Mouse (Mus musculus) intestine, postnatal 0 days (tissue): Measurements from ENCODE around the gene Nipsnap2. TPM values are rescaled to one million over a fixed set of nuclear protein-coding genes. Genes with fewer than 3 reads are reported as not detected.

Experiments
- ATAC-seq: fragments of 200-750 bp; cut with Nextera tagmentation; 2 replicates; pipeline ENCODE4 v1.8.0; 2017; ENCODE audit warnings: mild to moderate bottlenecking, moderate TSS enrichment, moderate library complexity
- H3K27ac ChIP-seq: fragments of 300-500 bp; sonication (generic); 2 replicates; pipeline ENCODE4 v1.5.1; 2014; ENCODE audit warnings: mild to moderate bottlenecking, low read depth, low read length, moderate library complexity
- H3K27me3 ChIP-seq: fragments of 300-500 bp; sonication (generic); replicated peaks from 2 replicates; pipeline ENCODE4 v1.6.1; 2014; ENCODE audit warnings: low read length, mixed read lengths; ENCODE audit not compliant: control insufficient read depth, insufficient read depth
- H3K36me3 ChIP-seq: fragments of 300-500 bp; sonication (generic); 2 replicates; pipeline ENCODE4 v1.6.1; 2014; ENCODE audit warnings: mild to moderate bottlenecking, moderate library complexity; ENCODE audit not compliant: control insufficient read depth, insufficient read depth
- H3K4me1 ChIP-seq: fragments of 300-500 bp; sonication (generic); replicated peaks from 2 replicates; pipeline ENCODE4 v1.6.1; 2014; ENCODE audit warnings: antibody characterized with exemption, low read length, mixed read lengths; ENCODE audit not compliant: control insufficient read depth, insufficient read depth
- H3K4me2 ChIP-seq: fragments of 300-500 bp; sonication (generic); replicated peaks from 2 replicates; pipeline ENCODE4 v1.6.1; 2014; ENCODE audit warnings: low read depth, mild to moderate bottlenecking, moderate library complexity
- H3K4me3 ChIP-seq: fragments of 300-500 bp; sonication (generic); 2 replicates; pipeline ENCODE4 v1.5.1; 2014; ENCODE audit warnings: low read depth, low read length
- H3K9ac ChIP-seq: fragments of 300-500 bp; sonication (generic); 2 replicates; pipeline ENCODE4 v1.6.1; 2014; ENCODE audit warnings: mild to moderate bottlenecking, low read depth, low read length
- H3K9me3 ChIP-seq: fragments of 300-500 bp; sonication (generic); 2 replicates; pipeline ENCODE4 v1.6.1; 2016; ENCODE audit warnings: mixed run types; ENCODE audit not compliant: control insufficient read depth
- CTCF ChIP-seq: sonication (generic); IDR thresholded peaks from 2 replicates; pipeline ENCODE4 v1.5.1; 2016; ENCODE audit warnings: low read depth, mild to moderate bottlenecking, control low read depth, antibody characterized with exemption, moderate library complexity
- WGBS: fragments of 180-500 bp; shearing (Covaris S2); extraction: QIAGEN DNeasy Blood & Tissue Kit; methylation state at CpG from one replicate; pipeline ENCODE4 v1.1.7; 2014; 5-methylcytosine and 5-hydroxymethylcytosine counted together
- polyA plus RNA-seq: library from polyadenylated mRNA; unstranded; fragments of >200 nt; fragmentation: Nextera tagmentation; extraction: Ambion mirVana; gene quantifications from 2 replicates; pipeline ENCODE4 v1.2.1, GENCODE M21; 2015

Gene Nipsnap2
- polyA plus RNA-seq, 1 experiment from 2014 or later = 51.0 TPM

- H3K9ac ChIP-seq = peak overlapping the region; percentile 95
- H3K27me3 ChIP-seq = no peaks in the 10 kb centered on the region
- 10% methylated on average over 7 of the region's 7 CpGs for WGBS
- H3K9me3 ChIP-seq = no peaks in the 10 kb centered on the region
- TF ChIP-seq CTCF = no peak
- no peak for ATAC-seq
- H3K4me1 ChIP-seq = peaks cover 19% of the 10 kb centered on the region
- H3K36me3 ChIP-seq = no peaks in the 10 kb centered on the region
- peak overlapping the region; percentile 66 for H3K4me3 ChIP-seq
- H3K4me2 ChIP-seq = peak overlapping the region; percentile 65
- peak overlapping the region; percentile 99 for H3K27ac ChIP-seq
These were observed 1.0 kb downstream of the Nipsnap2 start for GRCm38 (mm10) chr5:129725774-129726392.

GRCm38 (mm10) chr5:129726784-129727183, 1.9 kb downstream of the Nipsnap2 start:
- Histone ChIP-seq H3K9me3 (no peaks in the 10 kb centered on the region), H3K27me3 (no peaks in the 10 kb centered on the region), H3K4me3 (no peak overlapping the region), H3K36me3 (no peaks in the 10 kb centered on the region), H3K27ac (no peak overlapping the region), H3K4me2 (no peak overlapping the region), H3K9ac (no peak overlapping the region), H3K4me1 (peaks cover 23% of the 10 kb centered on the region)
- ATAC-seq = no peak
- TF ChIP-seq CTCF = no peak
- WGBS = 86% methylated on average over 3 of the region's 3 CpGs

GRCm38 (mm10) chr5:129729286-129729685, 4.4 kb downstream of the Nipsnap2 start:
- ATAC-seq = no peak
- WGBS = 24% methylated on average over 11 of the region's 11 CpGs
- peaks cover 19% of the 10 kb centered on the region for H3K4me1 ChIP-seq
- H3K9ac ChIP-seq = 0 out of 2 replicates have a peak overlapping the region, but pooled peaks have one; percentile 31
- H3K9me3 ChIP-seq = no peaks in the 10 kb centered on the region
- no peaks in the 10 kb centered on the region for H3K27me3 ChIP-seq
- no peak overlapping the region for H3K4me3 ChIP-seq
- peak overlapping the region; percentile 37; the same call in 1 of the 2 replicates for H3K4me2 ChIP-seq
- no peak for TF ChIP-seq CTCF
- no peaks in the 10 kb centered on the region for H3K36me3 ChIP-seq
- peak overlapping the region; percentile 50 for H3K27ac ChIP-seq

GRCm38 (mm10) chr5:129730344-129730743, 5.5 kb downstream of the Nipsnap2 start:
- 40% methylated on average over 11 of the region's 11 CpGs for WGBS
- peak overlapping the region; percentile 52 for H3K4me2 ChIP-seq

GRCm38 (mm10) chr5:129731021-129731420, 6.2 kb downstream of the Nipsnap2 start:
- Histone ChIP-seq H3K36me3 (no peaks in the 10 kb centered on the region), H3K9me3 (no peaks in the 10 kb centered on the region), H3K4me2 (no peak overlapping the region), H3K4me3 (no peak overlapping the region), H3K4me1 (peaks cover 17% of the 10 kb centered on the region), H3K27ac (no peak overlapping the region), H3K27me3 (no peaks in the 10 kb centered on the region), H3K9ac (no peak overlapping the region)
- no peak for TF ChIP-seq CTCF
- ATAC-seq = no peak
- WGBS = 56% methylated on average over 5 of the region's 5 CpGs

More at GRCm38 (mm10) chr5:129730344-129730743, 5.5 kb downstream of the Nipsnap2 start:
- no peaks in the 10 kb centered on the region for H3K27me3 ChIP-seq
- H3K9me3 ChIP-seq = no peaks in the 10 kb centered on the region
- peak overlapping the region; percentile 66 for H3K27ac ChIP-seq
- peaks cover 17% of the 10 kb centered on the region for H3K4me1 ChIP-seq
- peak; percentile 69 for ATAC-seq
- H3K36me3 ChIP-seq = no peaks in the 10 kb centered on the region
- H3K9ac ChIP-seq = 0 out of 2 replicates have a peak overlapping the region, but pooled peaks have one; percentile 31
- TF ChIP-seq CTCF = no peak
- no peak overlapping the region for H3K4me3 ChIP-seq

GRCm38 (mm10) chr5:129740976-129741375, 16.1 kb downstream of the Nipsnap2 start:
- Histone ChIP-seq H3K4me3 (no peak overlapping the region), H3K27me3 (no peaks in the 10 kb centered on the region), H3K4me2 (no peak overlapping the region), H3K36me3 (peaks cover 11% of the 10 kb centered on the region; the same call in 1 of the 2 replicates), H3K9me3 (no peaks in the 10 kb centered on the region), H3K4me1 (no peaks in the 10 kb centered on the region), H3K27ac (no peak overlapping the region), H3K9ac (no peak overlapping the region)
- ATAC-seq = 0 out of 2 replicates have a peak, but pooled peaks have one; percentile 37
- whole genome bisulfite sequencing = 95% methylated on average over 1 of the region's 1 CpGs
- peak; percentile 77 for TF ChIP-seq CTCF
